Mouse (Mus musculus): ENCODE measurements around the gene Sec24b. TPM values are rescaled to one million over a fixed set of nuclear protein-coding genes. Genes with fewer than 3 reads are reported as not detected.

The Sec24b gene
- total and polyA plus RNA-seq, 3 experiments, result 27.9 to 96.0 (median 64.9) TPM

- no peak for TF ChIP-seq CTCF (IDR thresholded peaks at IDR 0.05; ENCODE audit: low read depth, low read length)
- no peak for TF ChIP-seq POLR2AphosphoS5 (IDR thresholded peaks at IDR 0.05; ENCODE audit: insufficient replicate concordance, low read depth, low read length)
- no peak for TF ChIP-seq GATA1 (IDR thresholded peaks at IDR 0.05; ENCODE audit: borderline replicate concordance, low read length)
- TF ChIP-seq TAL1 (conservative IDR thresholded peaks at IDR 0.05; ENCODE audit: low read depth, low read length), result no peak
- no peak for TF ChIP-seq GATA2 (IDR thresholded peaks at IDR 0.05; ENCODE audit: borderline replicate concordance, low read depth, low read length)
- no peak for ATAC-seq (ENCODE audit: extremely low read depth, insufficient number of reproducible peaks, low FRiP score, poor library complexity, severe bottlenecking)
These were observed 2.9 kb downstream of the Sec24b start for GRCm38 (mm10) chr3:130058488-130058887.

GRCm38 (mm10) chr3:130057569-130058345 is 3.6 kb downstream of the Sec24b start:
- H3K9me3 ChIP-seq (replicated peaks), result no peaks in the 10 kb centered on the region
- DNase-seq (ENCODE audit: low spot score) (no peak), ATAC-seq (ENCODE audit: extremely low read depth, insufficient number of reproducible peaks, low FRiP score, poor library complexity, severe bottlenecking) (no peak)
- peaks cover 46% of the 10 kb centered on the region for H3K4me1 ChIP-seq (ENCODE audit: insufficient read depth, low read depth, low read length)
- H3K36me3 ChIP-seq (replicated peaks), result peaks cover 51% of the 10 kb centered on the region
- no peaks in the 10 kb centered on the region for H3K27me3 ChIP-seq (ENCODE audit: insufficient read depth, low read length)
- H3K4me3 ChIP-seq (ENCODE audit: low read depth, low read length), result no peak overlapping the region
- TF ChIP-seq GATA2 (IDR thresholded peaks at IDR 0.05; ENCODE audit: borderline replicate concordance, low read depth, low read length) (no peak), GATA1 (IDR thresholded peaks at IDR 0.05; ENCODE audit: borderline replicate concordance, low read length) (no peak), CTCF (IDR thresholded peaks at IDR 0.05; ENCODE audit: low read depth, low read length) (no peak), POLR2AphosphoS5 (IDR thresholded peaks at IDR 0.05; ENCODE audit: insufficient replicate concordance, low read depth, low read length) (no peak), TAL1 (conservative IDR thresholded peaks at IDR 0.05; ENCODE audit: low read depth, low read length) (no peak)

More at GRCm38 (mm10) chr3:130058488-130058887, 2.9 kb downstream of the Sec24b start:
- Histone ChIP-seq H3K4me3 (ENCODE audit: low read depth, low read length) (no peak overlapping the region), H3K9me3 (replicated peaks) (no peaks in the 10 kb centered on the region), H3K4me1 (ENCODE audit: insufficient read depth, low read depth, low read length) (peaks cover 43% of the 10 kb centered on the region), H3K27me3 (ENCODE audit: insufficient read depth, low read length) (no peaks in the 10 kb centered on the region), H3K36me3 (replicated peaks) (peaks cover 44% of the 10 kb centered on the region)
- no peak for DNase-seq (ENCODE audit: low spot score)

- no peaks in the 10 kb centered on the region for H3K27me3 ChIP-seq (ENCODE audit: insufficient read depth, low read length)
- peaks cover 38% of the 10 kb centered on the region for H3K4me1 ChIP-seq (ENCODE audit: insufficient read depth, low read depth, low read length)
- H3K36me3 ChIP-seq (replicated peaks), result peaks cover 66% of the 10 kb centered on the region
- peaks cover 9% of the 10 kb centered on the region for H3K9me3 ChIP-seq (replicated peaks)
- DNase-seq (ENCODE audit: low spot score) (no peak), ATAC-seq (ENCODE audit: extremely low read depth, insufficient number of reproducible peaks, low FRiP score, poor library complexity, severe bottlenecking) (no peak)
- TF ChIP-seq TAL1 (conservative IDR thresholded peaks at IDR 0.05; ENCODE audit: low read depth, low read length) (no peak), GATA2 (IDR thresholded peaks at IDR 0.05; ENCODE audit: borderline replicate concordance, low read depth, low read length) (no peak), POLR2AphosphoS5 (IDR thresholded peaks at IDR 0.05; ENCODE audit: insufficient replicate concordance, low read depth, low read length) (no peak), GATA1 (IDR thresholded peaks at IDR 0.05; ENCODE audit: borderline replicate concordance, low read length) (no peak), CTCF (IDR thresholded peaks at IDR 0.05; ENCODE audit: low read depth, low read length) (no peak)
- H3K4me3 ChIP-seq (ENCODE audit: low read depth, low read length), result no peak overlapping the region
These were observed 5.7 kb downstream of the Sec24b start for GRCm38 (mm10) chr3:130055416-130056385.

GRCm38 (mm10) chr3:130054587-130054986 is 6.8 kb downstream of the Sec24b start:
- DNase-seq (ENCODE audit: low spot score), result no peak
- H3K4me1 ChIP-seq (ENCODE audit: insufficient read depth, low read depth, low read length), result peaks cover 34% of the 10 kb centered on the region

GRCm38 (mm10) chr3:130053340-130054066 is 7.8 kb downstream of the Sec24b start:
- H3K4me3 ChIP-seq (ENCODE audit: low read depth, low read length), result no peak overlapping the region
- DNase-seq (ENCODE audit: low spot score) (no peak), ATAC-seq (ENCODE audit: extremely low read depth, insufficient number of reproducible peaks, low FRiP score, poor library complexity, severe bottlenecking) (no peak)
- H3K27me3 ChIP-seq (ENCODE audit: insufficient read depth, low read length), result no peaks in the 10 kb centered on the region
- H3K9me3 ChIP-seq (replicated peaks), result peaks cover 18% of the 10 kb centered on the region
- no peak for TF ChIP-seq TAL1 (conservative IDR thresholded peaks at IDR 0.05; ENCODE audit: low read depth, low read length)
- no peak for TF ChIP-seq POLR2AphosphoS5 (IDR thresholded peaks at IDR 0.05; ENCODE audit: insufficient replicate concordance, low read depth, low read length)
- TF ChIP-seq CTCF (IDR thresholded peaks at IDR 0.05; ENCODE audit: low read depth, low read length), result no peak
- no peak for TF ChIP-seq GATA1 (IDR thresholded peaks at IDR 0.05; ENCODE audit: borderline replicate concordance, low read length)
- TF ChIP-seq GATA2 (IDR thresholded peaks at IDR 0.05; ENCODE audit: borderline replicate concordance, low read depth, low read length), result no peak
- H3K36me3 ChIP-seq (replicated peaks), result peaks cover 76% of the 10 kb centered on the region
- H3K4me1 ChIP-seq (ENCODE audit: insufficient read depth, low read depth, low read length), result peaks cover 26% of the 10 kb centered on the region

More at GRCm38 (mm10) chr3:130054587-130054986, 6.8 kb downstream of the Sec24b start:
- Histone ChIP-seq H3K36me3 (replicated peaks) (peaks cover 74% of the 10 kb centered on the region), H3K27me3 (ENCODE audit: insufficient read depth, low read length) (no peaks in the 10 kb centered on the region), H3K9me3 (replicated peaks) (peaks cover 16% of the 10 kb centered on the region), H3K4me3 (ENCODE audit: low read depth, low read length) (no peak overlapping the region)
- no peak for ATAC-seq (ENCODE audit: extremely low read depth, insufficient number of reproducible peaks, low FRiP score, poor library complexity, severe bottlenecking)
- TF ChIP-seq TAL1 (conservative IDR thresholded peaks at IDR 0.05; ENCODE audit: low read depth, low read length), result no peak

Measured in G1E (cell line).